Mouse (Mus musculus): ENCODE data around the gene Frmd4b. TPM values are rescaled to one million over a fixed set of nuclear protein-coding genes. Genes with fewer than 3 reads are reported as not detected.

Frmd4b gene
- polyA plus RNA-seq, 1 experiment from 2014 or later: 11.1 TPM

DNA sequence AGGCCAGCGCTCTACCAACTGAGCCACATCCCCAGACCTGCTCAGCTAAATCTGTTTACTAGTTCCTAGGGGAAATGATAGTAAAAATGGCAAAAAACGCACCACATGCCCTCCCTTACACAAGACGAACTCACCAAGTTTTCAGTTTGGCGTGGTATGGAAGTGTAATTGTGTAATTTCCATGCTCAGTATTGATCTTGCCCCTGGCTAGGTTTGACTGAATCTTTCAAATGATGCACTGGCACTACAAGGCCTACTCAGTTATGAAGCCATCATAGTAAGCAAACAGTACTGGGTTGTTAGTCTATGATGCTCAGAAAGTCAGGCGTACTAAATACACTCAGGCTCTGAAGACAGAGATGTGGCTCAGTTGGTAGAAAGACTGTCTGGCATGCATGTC, 275.2 kb downstream of the Frmd4b start:
- no peak for ATAC-seq
- 0 out of 2 replicates have a peak overlapping the region, but pooled peaks have one; percentile 8 for H3K27ac ChIP-seq (ENCODE audit: low read length)
- WGBS: 87% methylated on average over 5 of the region's 5 CpGs

DNA sequence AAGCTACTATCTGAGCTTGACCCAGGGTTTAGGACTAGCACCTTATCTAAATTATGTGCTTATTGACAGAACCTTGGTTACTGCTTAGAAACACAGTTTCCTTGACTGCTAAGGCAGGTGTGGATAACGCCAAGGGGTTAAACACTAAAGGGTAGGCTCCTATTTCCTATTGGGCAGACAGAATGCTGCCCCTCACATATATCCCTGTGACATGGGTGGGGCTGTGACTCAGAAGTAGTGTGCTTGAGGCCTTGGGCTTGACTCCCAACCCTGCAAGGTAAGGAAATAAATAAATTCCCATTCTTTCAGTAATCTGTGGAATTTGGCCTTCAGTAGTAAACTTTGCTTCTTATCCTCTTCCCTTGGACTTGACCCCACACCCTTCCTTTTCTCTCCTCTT, 275.7 kb downstream of the Frmd4b start:
- DNase-seq (ENCODE audit: low spot score) (peak; percentile 75), ATAC-seq (peak; percentile 92)
- H3K4me3 ChIP-seq (ENCODE audit: low read depth, low read length): no peak overlapping the region
- WGBS: 40% methylated on average over 1 of the region's 1 CpGs
- H3K9me3 ChIP-seq (ENCODE audit: low read length): no peaks in the 10 kb centered on the region
- no peak for TF ChIP-seq EP300 (IDR thresholded peaks at IDR 0.05)
- TF ChIP-seq CTCF (IDR thresholded peaks at IDR 0.05): no peak
- no peaks in the 10 kb centered on the region; the same call in 1 of the 2 replicates for H3K4me1 ChIP-seq (ENCODE audit: insufficient read depth, low read depth, low read length)
- peak overlapping the region; percentile 9; the same call in 1 of the 2 replicates for H3K27ac ChIP-seq (ENCODE audit: low read length)
- no peak overlapping the region for H3K9ac ChIP-seq (replicated peaks; ENCODE audit: low read depth)
- H3K27me3 ChIP-seq (replicated peaks; ENCODE audit: insufficient read depth, low read length): no peaks in the 10 kb centered on the region
- no peaks in the 10 kb centered on the region for H3K36me3 ChIP-seq (ENCODE audit: insufficient read depth, low read length)
- H3K4me2 ChIP-seq (replicated peaks; ENCODE audit: low read depth, low read length): no peak overlapping the region

More for the DNA sequence above, 275.2 kb downstream of the Frmd4b start:
- TF ChIP-seq CTCF (IDR thresholded peaks at IDR 0.05) (no peak), EP300 (IDR thresholded peaks at IDR 0.05) (no peak)
- H3K27me3 ChIP-seq (replicated peaks; ENCODE audit: insufficient read depth, low read length): no peaks in the 10 kb centered on the region
- H3K36me3 ChIP-seq (ENCODE audit: insufficient read depth, low read length): no peaks in the 10 kb centered on the region
- no peak overlapping the region for H3K4me2 ChIP-seq (replicated peaks; ENCODE audit: low read depth, low read length)
- H3K9ac ChIP-seq (replicated peaks; ENCODE audit: low read depth): no peak overlapping the region
- no peaks in the 10 kb centered on the region for H3K9me3 ChIP-seq (ENCODE audit: low read length)
- H3K4me3 ChIP-seq (ENCODE audit: low read depth, low read length): no peak overlapping the region
- no peaks in the 10 kb centered on the region; the same call in 1 of the 2 replicates for H3K4me1 ChIP-seq (ENCODE audit: insufficient read depth, low read depth, low read length)
- DNase-seq (ENCODE audit: low spot score): no peak

DNA sequence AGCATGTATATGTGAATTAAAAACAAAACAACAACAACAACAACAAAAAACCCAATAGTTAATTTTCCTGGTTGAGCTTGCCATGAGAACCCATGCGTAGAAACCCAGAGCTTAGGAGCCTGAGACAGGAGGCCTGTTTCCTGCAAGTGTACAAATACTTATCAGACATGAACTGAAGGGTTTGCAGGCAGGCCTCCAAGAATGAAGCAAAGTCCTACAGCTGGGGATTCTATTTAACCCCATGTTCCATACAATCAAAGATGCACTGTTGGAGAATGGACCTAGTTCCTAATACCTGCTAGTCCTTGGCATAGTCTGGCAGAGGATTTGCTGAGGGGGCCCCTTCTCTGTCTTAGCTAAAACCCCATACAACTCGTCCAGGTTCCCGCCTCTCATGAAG, 276.2 kb downstream of the Frmd4b start:
- Histone ChIP-seq H3K9me3 (ENCODE audit: low read length) (no peaks in the 10 kb centered on the region), H3K27me3 (replicated peaks; ENCODE audit: insufficient read depth, low read length) (no peaks in the 10 kb centered on the region), H3K4me2 (replicated peaks; ENCODE audit: low read depth, low read length) (no peak overlapping the region), H3K4me1 (ENCODE audit: insufficient read depth, low read depth, low read length) (no peaks in the 10 kb centered on the region; the same call in 1 of the 2 replicates), H3K9ac (replicated peaks; ENCODE audit: low read depth) (no peak overlapping the region), H3K27ac (ENCODE audit: low read length) (0 out of 2 replicates have a peak overlapping the region, but pooled peaks have one; percentile 9), H3K4me3 (ENCODE audit: low read depth, low read length) (no peak overlapping the region), H3K36me3 (ENCODE audit: insufficient read depth, low read length) (no peaks in the 10 kb centered on the region)
- peak; percentile 80 for ATAC-seq
- DNase-seq (ENCODE audit: low spot score): peak; percentile 72
- 54% methylated on average over 3 of the region's 3 CpGs for WGBS
- no peak for TF ChIP-seq CTCF (IDR thresholded peaks at IDR 0.05)
- no peak for TF ChIP-seq EP300 (IDR thresholded peaks at IDR 0.05)

DNA sequence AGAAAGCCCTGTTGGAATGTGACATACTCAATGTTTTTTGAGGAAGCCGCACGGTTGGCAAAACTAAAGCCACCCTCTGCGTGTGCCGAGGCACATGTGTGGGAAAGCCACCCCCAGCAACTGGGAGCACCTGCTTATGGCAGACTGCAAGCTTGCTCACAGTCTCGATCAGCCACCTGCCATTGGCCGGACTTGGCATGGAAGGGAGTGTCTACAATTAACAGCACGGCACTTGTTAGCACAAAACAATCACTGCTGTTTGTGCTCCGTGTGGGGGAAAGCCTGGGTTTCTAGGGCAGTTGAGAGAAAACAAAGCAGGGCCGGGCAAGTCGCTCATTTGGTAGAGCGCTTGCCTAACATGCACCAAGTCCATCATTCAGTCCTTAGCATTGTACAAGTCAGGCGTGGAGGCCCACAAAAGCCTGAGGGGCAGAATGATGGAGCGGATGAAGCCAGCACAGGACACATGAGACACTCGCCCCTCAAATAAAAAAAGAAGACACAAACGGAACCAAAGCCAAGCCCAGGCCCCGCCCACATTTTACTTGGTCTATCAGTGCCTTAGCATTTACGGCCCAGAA, 277.0 kb downstream of the Frmd4b start:
- Histone ChIP-seq H3K27ac (ENCODE audit: low read length) (no peak overlapping the region), H3K9ac (replicated peaks; ENCODE audit: low read depth) (no peak overlapping the region), H3K36me3 (ENCODE audit: insufficient read depth, low read length) (no peaks in the 10 kb centered on the region), H3K27me3 (replicated peaks; ENCODE audit: insufficient read depth, low read length) (no peaks in the 10 kb centered on the region), H3K4me3 (ENCODE audit: low read depth, low read length) (no peak overlapping the region), H3K9me3 (ENCODE audit: low read length) (no peaks in the 10 kb centered on the region), H3K4me2 (replicated peaks; ENCODE audit: low read depth, low read length) (no peak overlapping the region), H3K4me1 (ENCODE audit: insufficient read depth, low read depth, low read length) (no peaks in the 10 kb centered on the region; the same call in 1 of the 2 replicates)
- TF ChIP-seq EP300 (IDR thresholded peaks at IDR 0.05) (no peak), CTCF (IDR thresholded peaks at IDR 0.05) (no peak)
- 87% methylated on average over 17 of the region's 17 CpGs for WGBS
- ATAC-seq (no peak), DNase-seq (ENCODE audit: low spot score) (no peak)

DNA sequence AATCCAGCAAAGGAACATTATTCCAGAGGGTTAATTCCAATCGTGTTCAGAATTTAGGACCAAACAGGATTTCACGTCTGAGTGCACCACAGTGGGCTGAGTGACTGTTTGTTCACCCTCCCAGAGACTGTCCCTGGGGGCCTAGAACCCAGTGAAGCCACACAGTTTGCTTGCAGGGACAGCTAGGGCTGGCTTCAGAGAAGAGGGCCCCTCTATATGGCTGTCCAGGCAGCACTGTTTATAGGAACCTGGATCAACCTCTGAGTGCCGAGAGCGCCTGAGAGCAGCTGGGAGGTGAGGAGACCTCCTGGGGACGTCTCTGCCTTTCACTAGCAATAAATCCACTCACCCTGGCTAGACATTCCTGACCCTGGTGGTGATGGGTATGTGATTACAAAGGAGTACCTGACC, 278.1 kb downstream of the Frmd4b start:
- Histone ChIP-seq H3K27me3 (replicated peaks; ENCODE audit: insufficient read depth, low read length) (no peaks in the 10 kb centered on the region), H3K4me1 (ENCODE audit: insufficient read depth, low read depth, low read length) (no peaks in the 10 kb centered on the region; the same call in 1 of the 2 replicates), H3K9me3 (ENCODE audit: low read length) (no peaks in the 10 kb centered on the region), H3K4me3 (ENCODE audit: low read depth, low read length) (no peak overlapping the region), H3K27ac (ENCODE audit: low read length) (no peak overlapping the region), H3K36me3 (ENCODE audit: insufficient read depth, low read length) (no peaks in the 10 kb centered on the region), H3K4me2 (replicated peaks; ENCODE audit: low read depth, low read length) (no peak overlapping the region), H3K9ac (replicated peaks; ENCODE audit: low read depth) (no peak overlapping the region)
- 49% methylated on average over 5 of the region's 5 CpGs for WGBS
- TF ChIP-seq EP300 (IDR thresholded peaks at IDR 0.05) (no peak), CTCF (IDR thresholded peaks at IDR 0.05) (no peak)
- DNase-seq (ENCODE audit: low spot score) (no peak), ATAC-seq (no peak)

DNA sequence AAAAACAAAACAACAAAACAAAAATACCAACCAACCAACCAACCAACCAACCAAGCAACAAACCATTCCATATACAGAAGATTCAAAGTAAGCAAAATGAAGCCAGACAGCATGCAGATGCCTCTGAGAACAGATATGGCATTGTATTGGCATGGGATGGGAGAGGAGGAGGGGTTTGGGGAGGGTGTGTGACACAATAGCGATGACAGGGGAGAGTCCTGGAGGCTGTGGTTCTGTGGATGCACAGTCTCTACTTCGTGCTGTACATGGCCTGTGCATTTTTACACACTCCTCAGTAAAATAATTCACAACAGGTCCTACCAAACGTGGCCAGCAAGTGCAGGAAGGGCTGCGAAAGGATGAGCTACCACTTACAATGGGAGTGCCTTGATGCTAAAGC, 278.5 kb downstream of the Frmd4b start:
- WGBS: 61% methylated on average over 4 of the region's 4 CpGs
- Histone ChIP-seq H3K9ac (replicated peaks; ENCODE audit: low read depth) (no peak overlapping the region), H3K27me3 (replicated peaks; ENCODE audit: insufficient read depth, low read length) (no peaks in the 10 kb centered on the region), H3K27ac (ENCODE audit: low read length) (no peak overlapping the region), H3K9me3 (ENCODE audit: low read length) (no peaks in the 10 kb centered on the region), H3K4me2 (replicated peaks; ENCODE audit: low read depth, low read length) (no peak overlapping the region), H3K4me3 (ENCODE audit: low read depth, low read length) (no peak overlapping the region), H3K4me1 (ENCODE audit: insufficient read depth, low read depth, low read length) (no peaks in the 10 kb centered on the region; the same call in 1 of the 2 replicates), H3K36me3 (ENCODE audit: insufficient read depth, low read length) (no peaks in the 10 kb centered on the region)
- no peak for ATAC-seq
- no peak for DNase-seq (ENCODE audit: low spot score)
- TF ChIP-seq EP300 (IDR thresholded peaks at IDR 0.05): no peak
- no peak for TF ChIP-seq CTCF (IDR thresholded peaks at IDR 0.05)

Measured in lung, postnatal 0 days (tissue).